Mouse (Mus musculus) kidney, embryonic 16.5 days (tissue): ENCODE results near the gene Slc12a3. TPM values are rescaled to one million over a fixed set of nuclear protein-coding genes. Genes with fewer than 3 reads are reported as not detected.

Experiments used
- ATAC-seq: fragments of 200-750 bp; cut with Nextera tagmentation; 2 replicates; pipeline ENCODE4 v1.8.0; 2017; ENCODE audit warnings: moderate TSS enrichment; ENCODE audit not compliant: low FRiP score, low TSS enrichment
- H3K27ac ChIP-seq: fragments of 300-500 bp; sonication (generic); 2 replicates; pipeline ENCODE4 v1.5.1; 2014; ENCODE audit warnings: low read length
- H3K27me3 ChIP-seq: fragments of 300-500 bp; sonication (generic); 2 replicates; pipeline ENCODE4 v1.6.1; 2014; ENCODE audit warnings: low read length, control low read depth, mixed read lengths; ENCODE audit not compliant: insufficient read depth
- H3K36me3 ChIP-seq: fragments of 300-500 bp; sonication (generic); 2 replicates; pipeline ENCODE4 v1.6.1; 2014; ENCODE audit warnings: low read length, control low read depth, mixed read lengths; ENCODE audit not compliant: insufficient read depth
- H3K4me1 ChIP-seq: fragments of 300-500 bp; sonication (generic); 2 replicates; pipeline ENCODE4 v1.6.1; 2014; ENCODE audit warnings: low read length, control low read depth, mixed read lengths; ENCODE audit not compliant: insufficient read depth
- H3K4me2 ChIP-seq: fragments of 300-500 bp; sonication (generic); replicated peaks from 2 replicates; pipeline ENCODE4 v1.6.1; 2014; ENCODE audit warnings: low read depth, low read length
- H3K4me3 ChIP-seq: fragments of 300-500 bp; sonication (generic); 2 replicates; pipeline ENCODE4 v1.5.1; 2014; ENCODE audit warnings: mild to moderate bottlenecking, low read length
- H3K9ac ChIP-seq: fragments of 300-500 bp; sonication (generic); replicated peaks from 2 replicates; pipeline ENCODE4 v1.6.1; 2014; ENCODE audit warnings: low read length
- H3K9me3 ChIP-seq: fragments of 300-500 bp; sonication (generic); 2 replicates; pipeline ENCODE4 v1.6.1; 2016; ENCODE audit warnings: low read length, control low read depth
- WGBS: fragments of 180-500 bp; shearing (Covaris S2); extraction: QIAGEN DNeasy Blood & Tissue Kit; methylation state at CpG from one replicate; pipeline ENCODE4 v1.1.7; 2014; 5-methylcytosine and 5-hydroxymethylcytosine counted together
- polyA plus RNA-seq: library from polyadenylated mRNA; unstranded; fragments of >200 nt; fragmentation: Nextera tagmentation; extraction: Ambion mirVana; gene quantifications from 2 replicates; pipeline ENCODE4 v1.2.1, GENCODE M21; 2015

The Slc12a3 gene
- polyA plus RNA-seq, 1 experiment from 2014 or later, result 16.6 TPM

GRCm38 (mm10) chr8:94377714-94378205 is 48.8 kb downstream of the Slc12a3 start:
- no peaks in the 10 kb centered on the region for H3K36me3 ChIP-seq
- no peak overlapping the region for H3K4me3 ChIP-seq
- ATAC-seq, result peak; percentile 97
- H3K27ac ChIP-seq, result peak overlapping the region; percentile 7; the same call in 1 of the 2 replicates
- no peaks in the 10 kb centered on the region for H3K27me3 ChIP-seq
- no peaks in the 10 kb centered on the region for H3K9me3 ChIP-seq
- H3K4me2 ChIP-seq, result no peak overlapping the region
- 22% methylated on average over 11 of the region's 11 CpGs for WGBS
- no peak overlapping the region for H3K9ac ChIP-seq
- H3K4me1 ChIP-seq, result 0 out of 2 replicates have a peak, but pooled peaks cover 7% of the 10 kb centered on the region

GRCm38 (mm10) chr8:94378763-94379415 is 49.9 kb downstream of the Slc12a3 start:
- H3K4me2 ChIP-seq, result no peak overlapping the region
- no peak for ATAC-seq
- no peak overlapping the region for H3K9ac ChIP-seq

GRCm38 (mm10) chr8:94379686-94380085 is 50.7 kb downstream of the Slc12a3 start:
- no peak for ATAC-seq
- Histone ChIP-seq H3K36me3 (no peaks in the 10 kb centered on the region), H3K27ac (no peak overlapping the region), H3K27me3 (no peaks in the 10 kb centered on the region), H3K4me3 (no peak overlapping the region), H3K9me3 (no peaks in the 10 kb centered on the region), H3K9ac (no peak overlapping the region), H3K4me2 (no peak overlapping the region), H3K4me1 (0 out of 2 replicates have a peak, but pooled peaks cover 7% of the 10 kb centered on the region)
- 88% methylated on average over 9 of the region's 9 CpGs for WGBS

More at GRCm38 (mm10) chr8:94378763-94379415, 49.9 kb downstream of the Slc12a3 start:
- Histone ChIP-seq H3K27ac (no peak overlapping the region), H3K36me3 (no peaks in the 10 kb centered on the region), H3K9me3 (no peaks in the 10 kb centered on the region), H3K4me3 (no peak overlapping the region), H3K27me3 (no peaks in the 10 kb centered on the region), H3K4me1 (0 out of 2 replicates have a peak, but pooled peaks cover 7% of the 10 kb centered on the region)
- 67% methylated on average over 15 of the region's 15 CpGs for WGBS

- H3K4me3 ChIP-seq, result no peak overlapping the region
- no peaks in the 10 kb centered on the region for H3K36me3 ChIP-seq
- no peak overlapping the region for H3K4me2 ChIP-seq
- no peaks in the 10 kb centered on the region for H3K9me3 ChIP-seq
- peaks cover 13% of the 10 kb centered on the region for H3K4me1 ChIP-seq
- H3K27me3 ChIP-seq, result no peaks in the 10 kb centered on the region
- 91% methylated on average over 7 of the region's 7 CpGs for WGBS
- no peak overlapping the region for H3K27ac ChIP-seq
- H3K9ac ChIP-seq, result no peak overlapping the region
- no peak for ATAC-seq
Measured at GRCm38 (mm10) chr8:94384166-94384565, 55.2 kb downstream of the Slc12a3 start.

GRCm38 (mm10) chr8:94385506-94386213 is 56.7 kb downstream of the Slc12a3 start:
- peaks cover 10% of the 10 kb centered on the region for H3K36me3 ChIP-seq
- peak overlapping the region; percentile 81 for H3K4me2 ChIP-seq
- peak; percentile 11 for ATAC-seq
- H3K27me3 ChIP-seq, result no peaks in the 10 kb centered on the region
- H3K9me3 ChIP-seq, result no peaks in the 10 kb centered on the region
- 20% methylated on average over 20 of the region's 20 CpGs for WGBS
- peak overlapping the region; percentile 94 for H3K9ac ChIP-seq
- peaks cover 13% of the 10 kb centered on the region for H3K4me1 ChIP-seq
- H3K4me3 ChIP-seq, result peak overlapping the region; percentile 67
- peak overlapping the region; percentile 75 for H3K27ac ChIP-seq

GRCm38 (mm10) chr8:94386214-94387026 is 57.4 kb downstream of the Slc12a3 start, which contains the start of gene Herpud1:
Gene Herpud1 (plus strand): TSS chr8:94386438.
- Histone ChIP-seq H3K36me3 (peaks cover 18% of the 10 kb centered on the region), H3K4me2 (peak within 1 kb of the TSS; percentile 81), H3K9me3 (no peaks in the 10 kb centered on the region), H3K4me3 (peak within 1 kb of the TSS; percentile 67), H3K27me3 (no peaks in the 10 kb centered on the region), H3K9ac (peak within 1 kb of the TSS; percentile 94), H3K27ac (peak within 1 kb of the TSS; percentile 78), H3K4me1 (peaks cover 13% of the 10 kb centered on the region)
- peak; percentile 99 for ATAC-seq
- WGBS, result under 1% methylated on average over 65 of the region's 65 CpGs

GRCm38 (mm10) chr8:94387027-94387684 is 58.2 kb downstream of the Slc12a3 start:
- no peaks in the 10 kb centered on the region for H3K27me3 ChIP-seq
- H3K4me1 ChIP-seq, result peaks cover 13% of the 10 kb centered on the region
- no peaks in the 10 kb centered on the region for H3K9me3 ChIP-seq
- peak overlapping the region; percentile 81 for H3K4me2 ChIP-seq
- H3K36me3 ChIP-seq, result peaks cover 25% of the 10 kb centered on the region
- H3K9ac ChIP-seq, result peak overlapping the region; percentile 94
- under 1% methylated on average over 25 of the region's 25 CpGs for WGBS
- peak; percentile 58 for ATAC-seq
- H3K4me3 ChIP-seq, result peak overlapping the region; percentile 67
- peak overlapping the region; percentile 78 for H3K27ac ChIP-seq

- no peak for ATAC-seq
- Histone ChIP-seq H3K9ac (peak overlapping the region; percentile 94), H3K27me3 (no peaks in the 10 kb centered on the region), H3K27ac (peak overlapping the region; percentile 70), H3K36me3 (peaks cover 30% of the 10 kb centered on the region), H3K4me3 (peak overlapping the region; percentile 67), H3K4me1 (peaks cover 13% of the 10 kb centered on the region), H3K9me3 (no peaks in the 10 kb centered on the region), H3K4me2 (peak overlapping the region; percentile 81)
- WGBS, result 29% methylated on average over 6 of the region's 6 CpGs
Measured at GRCm38 (mm10) chr8:94387785-94388184, 58.8 kb downstream of the Slc12a3 start.

- Histone ChIP-seq H3K27me3 (no peaks in the 10 kb centered on the region), H3K4me3 (no peak overlapping the region), H3K27ac (no peak overlapping the region), H3K4me2 (no peak overlapping the region), H3K4me1 (peaks cover 13% of the 10 kb centered on the region), H3K36me3 (peaks cover 43% of the 10 kb centered on the region), H3K9me3 (no peaks in the 10 kb centered on the region), H3K9ac (no peak overlapping the region)
- 93% methylated on average over 6 of the region's 6 CpGs for WGBS
- ATAC-seq, result no peak
Measured at GRCm38 (mm10) chr8:94389531-94389930, 60.5 kb downstream of the Slc12a3 start.
